Mouse (Mus musculus) limb, embryonic 12.5 days (tissue): ENCODE measurements around the gene Lsm3. TPM values are rescaled to one million over a fixed set of nuclear protein-coding genes. Genes with fewer than 3 reads are reported as not detected.

ENCODE experiments used
- ATAC-seq: fragments of 200-750 bp; cut with Nextera tagmentation; 2 replicates; pipeline ENCODE4 v1.8.0; 2017; ENCODE audit warnings: low read depth, moderate TSS enrichment; ENCODE audit not compliant: insufficient number of reproducible peaks, insufficient read depth, low FRiP score, low TSS enrichment
- H3K27ac ChIP-seq: fragments of 300-500 bp; sonication (generic); 2 replicates; pipeline ENCODE4 v1.5.1; 2016; ENCODE audit warnings: mild to moderate bottlenecking, moderate library complexity
- H3K27me3 ChIP-seq: fragments of 300-500 bp; sonication (generic); 2 replicates; pipeline ENCODE4 v1.6.1; 2016; ENCODE audit warnings: mild to moderate bottlenecking, moderate library complexity
- H3K36me3 ChIP-seq: fragments of 300-500 bp; sonication (generic); 2 replicates; pipeline ENCODE4 v1.6.1; 2016; ENCODE audit warnings: mild to moderate bottlenecking, moderate library complexity
- H3K4me1 ChIP-seq: fragments of 300-500 bp; sonication (generic); replicated peaks from 2 replicates; pipeline ENCODE4 v1.6.1; 2016
- H3K4me2 ChIP-seq: fragments of 300-500 bp; sonication (generic); 2 replicates; pipeline ENCODE4 v1.6.1; 2016; ENCODE audit warnings: mild to moderate bottlenecking, moderate library complexity
- H3K4me3 ChIP-seq: fragments of 300-500 bp; sonication (generic); replicated peaks from 2 replicates; pipeline ENCODE4 v1.5.1; 2016; ENCODE audit warnings: mild to moderate bottlenecking
- H3K9ac ChIP-seq: fragments of 300-500 bp; sonication (generic); replicated peaks from 2 replicates; pipeline ENCODE4 v1.6.1; 2016; ENCODE audit warnings: mild to moderate bottlenecking, moderate library complexity
- H3K9me3 ChIP-seq: fragments of 300-500 bp; sonication (generic); 2 replicates; pipeline ENCODE4 v1.6.1; 2016; ENCODE audit warnings: mild to moderate bottlenecking, moderate library complexity
- WGBS: fragments of 180-500 bp; shearing (Covaris S2); methylation state at CpG from one replicate; pipeline ENCODE4 v1.1.7; 2016; 5-methylcytosine and 5-hydroxymethylcytosine counted together
- polyA plus RNA-seq: library from polyadenylated mRNA; unstranded; fragments of >200 nt; fragmentation: Nextera tagmentation; extraction: Ambion mirVana; gene quantifications from 2 replicates; pipeline ENCODE4 v1.2.1, GENCODE M21; 2016

Gene Lsm3
- polyA plus RNA-seq, 1 experiment from 2014 or later = 344 TPM

DNA sequence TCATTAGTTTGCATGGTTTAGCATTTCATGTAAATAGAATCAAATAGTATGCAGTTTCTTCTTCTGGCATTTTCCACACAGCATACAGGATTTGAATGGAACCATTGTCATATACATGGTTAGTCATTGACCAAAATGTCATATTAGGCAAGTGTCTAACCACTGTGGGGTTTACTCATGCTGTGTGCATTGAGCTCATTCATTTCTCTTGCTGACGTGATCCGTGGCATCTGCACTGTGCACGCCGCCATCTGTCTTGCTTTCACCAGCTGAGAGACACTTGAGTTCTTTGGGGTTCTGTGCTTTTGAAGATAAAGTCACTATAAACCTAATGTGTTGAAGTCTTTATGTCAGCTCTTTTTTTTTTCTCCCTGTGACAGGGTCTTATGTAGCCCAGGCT is 43.6 kb downstream of the Lsm3 start:
- H3K4me2 ChIP-seq = no peak overlapping the region
- no peaks in the 10 kb centered on the region for H3K4me1 ChIP-seq
- H3K36me3 ChIP-seq = no peaks in the 10 kb centered on the region
- no peak overlapping the region for H3K27ac ChIP-seq
- 82% methylated on average over 4 of the region's 4 CpGs for WGBS
- H3K27me3 ChIP-seq = no peaks in the 10 kb centered on the region
- no peak overlapping the region for H3K4me3 ChIP-seq
- no peak for ATAC-seq
- H3K9ac ChIP-seq = no peak overlapping the region
- H3K9me3 ChIP-seq = no peaks in the 10 kb centered on the region

DNA sequence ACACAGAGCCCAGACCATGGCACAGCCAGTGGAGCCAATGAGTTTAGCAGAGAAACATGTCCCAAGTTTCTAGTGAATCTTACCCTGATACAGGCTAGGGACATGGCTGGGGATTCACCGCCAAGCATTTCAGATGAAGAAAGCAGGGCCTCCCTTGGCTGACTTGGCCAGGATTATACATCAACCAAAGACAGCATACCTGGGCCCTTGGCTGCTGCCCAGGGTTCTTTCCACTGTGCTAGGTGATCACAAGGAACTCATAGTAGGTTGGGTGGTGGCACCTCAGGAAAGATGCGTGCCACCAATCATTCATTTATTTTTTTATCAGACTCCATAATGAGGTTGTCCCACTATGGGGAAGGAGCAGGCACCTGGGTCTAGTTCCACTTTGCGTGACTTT is 44.5 kb downstream of the Lsm3 start:
- Histone ChIP-seq H3K4me3 (no peak overlapping the region), H3K36me3 (no peaks in the 10 kb centered on the region), H3K4me2 (no peak overlapping the region), H3K4me1 (no peaks in the 10 kb centered on the region), H3K27me3 (no peaks in the 10 kb centered on the region), H3K27ac (no peak overlapping the region), H3K9me3 (no peaks in the 10 kb centered on the region), H3K9ac (no peak overlapping the region)
- 89% methylated on average over 3 of the region's 3 CpGs for WGBS
- no peak for ATAC-seq

DNA sequence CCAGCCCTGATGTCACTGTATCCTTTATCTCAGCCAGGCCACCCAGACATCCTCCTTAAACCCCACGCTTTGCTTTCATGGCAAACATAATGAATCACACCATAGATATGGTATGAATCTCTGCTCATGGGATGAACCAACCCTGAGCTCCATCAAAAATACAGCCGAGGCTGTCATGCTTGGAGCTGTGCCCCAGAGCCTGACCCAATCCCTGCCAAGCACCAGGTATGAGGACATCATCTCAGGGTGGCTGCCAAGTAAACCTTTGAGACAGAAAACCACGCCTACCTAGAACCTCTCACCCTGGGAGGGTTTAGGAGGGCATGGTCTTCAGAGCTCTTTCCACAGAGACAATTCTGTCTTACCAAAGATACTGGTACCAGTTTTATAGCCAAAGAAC is 47.3 kb downstream of the Lsm3 start:
- no peak overlapping the region for H3K4me2 ChIP-seq
- H3K9me3 ChIP-seq = no peaks in the 10 kb centered on the region
- H3K27me3 ChIP-seq = no peaks in the 10 kb centered on the region
- H3K4me3 ChIP-seq = no peak overlapping the region
- no peaks in the 10 kb centered on the region for H3K4me1 ChIP-seq
- H3K36me3 ChIP-seq = no peaks in the 10 kb centered on the region
- H3K9ac ChIP-seq = no peak overlapping the region
- no peak for ATAC-seq
- H3K27ac ChIP-seq = no peak overlapping the region
- WGBS = 79% methylated on average over 3 of the region's 3 CpGs

DNA sequence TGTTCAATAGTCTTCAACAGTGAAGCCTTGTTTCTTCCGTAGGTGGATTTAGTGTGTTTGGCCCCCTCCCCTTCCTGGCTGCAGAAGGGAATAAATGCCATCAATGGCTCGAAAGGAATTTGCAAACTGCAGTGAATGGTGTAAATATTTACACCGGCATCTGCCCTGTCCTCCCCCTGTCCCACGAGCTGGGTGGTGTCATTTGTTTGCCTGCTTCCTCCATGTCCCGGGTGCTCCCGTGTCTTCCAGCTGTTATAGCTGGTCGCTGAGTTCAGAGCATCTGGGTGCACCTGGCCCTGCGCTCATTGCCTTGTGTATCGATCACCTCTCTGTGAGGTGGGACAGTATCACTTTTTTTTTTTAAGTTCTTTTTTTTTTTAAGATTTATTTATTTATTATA is 50.7 kb downstream of the Lsm3 start:
- no peak for ATAC-seq
- Histone ChIP-seq H3K4me1 (no peaks in the 10 kb centered on the region), H3K9me3 (no peaks in the 10 kb centered on the region), H3K27me3 (no peaks in the 10 kb centered on the region), H3K36me3 (no peaks in the 10 kb centered on the region), H3K9ac (no peak overlapping the region), H3K4me2 (no peak overlapping the region), H3K27ac (no peak overlapping the region), H3K4me3 (no peak overlapping the region)
- 43% methylated on average over 9 of the region's 9 CpGs for WGBS

Other genes starting within 250 kb of the Lsm3 start
- gene Wnt7a, start 104.6 kb upstream of the Lsm3 start, polyA plus RNA-seq = 5.1 and 5.7 TPM in 2 replicates
- gene Chchd4, start 42.4 kb upstream of the Lsm3 start, polyA plus RNA-seq = 20.0 and 21.1 TPM in 2 replicates
- 54.0 and 58.1 TPM in 2 replicates for gene Tmem43, start 42.2 kb upstream of the Lsm3 start, polyA plus RNA-seq
- gene Xpc, start within 50 bp of the Lsm3 start, polyA plus RNA-seq = 26.3 and 26.4 TPM in 2 replicates
- gene Slc6a6, start 168.1 kb downstream of the Lsm3 start, polyA plus RNA-seq = 45.4 and 47.1 TPM in 2 replicates